ENCODE assay signal across 12 mouse cellular contexts in the genomic region with DNA sequence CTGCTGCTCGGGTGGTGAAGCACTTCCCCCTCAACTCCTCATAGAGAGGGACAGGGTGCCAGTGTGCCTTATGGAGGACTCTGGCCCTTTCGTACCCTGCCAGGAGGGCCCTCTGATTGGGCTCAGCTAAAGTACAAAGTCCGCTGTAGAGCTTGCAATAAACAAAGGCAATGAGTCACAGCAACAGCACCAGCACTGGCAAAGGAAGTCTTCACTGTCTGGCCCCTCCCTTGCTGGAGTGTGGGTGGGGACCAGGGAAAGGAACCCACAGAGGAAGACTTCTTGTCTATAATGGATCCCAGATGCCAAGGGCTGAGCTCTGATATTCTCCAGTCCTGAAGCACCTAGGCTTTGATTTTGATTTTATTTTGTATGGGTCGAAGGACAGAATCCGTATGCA.
DNase-seq lines count a peak whose midpoint lies in the region; ATAC-seq lines count a peak whose summit lies in the region.
"Had no signal": no experiment of that assay in that cellular context is flagged by ENCODE, and none has a peak within 500 bp of the region (broad histone marks: within the 10 kb centered on the region; RNA-seq: fewer than 3 reads in every experiment).

No protein-coding gene starts in this region.

- ATAC-seq in stomach, embryonic 15.5 days (ENCODE audit: insufficient read depth, low FRiP score, low read depth): peak; percentile 63
- no peak for ATAC-seq in forebrain, embryonic 11.5 days (replicated peaks; ENCODE audit: low FRiP score)
- ATAC-seq: CD4-positive, CD25-positive, alpha-beta regulatory T cell, adult 4 months; forebrain, embryonic 15.5 days had no signal

- H3K36me3 ChIP-seq in stomach, embryonic 15.5 days: no peaks in the 10 kb centered on the region
- H3K36me3 ChIP-seq in forebrain, embryonic 11.5 days (ENCODE audit: control insufficient read depth, insufficient read depth, low read length): no peaks in the 10 kb centered on the region
- H3K36me3 ChIP-seq: forebrain, embryonic 15.5 days had no signal

- 34% methylated on average over 5 of the region's 5 CpGs for WGBS in large intestine, adult 2 months
- 46% methylated on average over 5 of the region's 5 CpGs for WGBS in stomach, embryonic 15.5 days
- WGBS in forebrain, embryonic 11.5 days: 78% methylated on average over 5 of the region's 5 CpGs

- H3K9ac ChIP-seq in stomach, embryonic 15.5 days: no peak overlapping the region
- no peak overlapping the region for H3K9ac ChIP-seq in forebrain, embryonic 11.5 days (ENCODE audit: low read length)
- H3K9ac ChIP-seq: forebrain, embryonic 15.5 days had no signal

- H3K4me2 ChIP-seq in stomach, embryonic 15.5 days: no peak overlapping the region
- H3K4me2 ChIP-seq in forebrain, embryonic 11.5 days (ENCODE audit: low read depth, low read length, severe bottlenecking): no peak overlapping the region
- H3K4me2 ChIP-seq: forebrain, embryonic 15.5 days had no signal

- H3K9me3 ChIP-seq in stomach, embryonic 15.5 days: no peaks in the 10 kb centered on the region
- H3K9me3 ChIP-seq in forebrain, embryonic 11.5 days (ENCODE audit: control insufficient read depth, low read length): no peaks in the 10 kb centered on the region
- H3K9me3 ChIP-seq: forebrain, embryonic 15.5 days had no signal

- no peaks in the 10 kb centered on the region for H3K4me1 ChIP-seq in stomach, embryonic 15.5 days
- H3K4me1 ChIP-seq in forebrain, embryonic 11.5 days (replicated peaks; ENCODE audit: control insufficient read depth, insufficient read depth, low read length): no peaks in the 10 kb centered on the region
- H3K4me1 ChIP-seq: forebrain, embryonic 15.5 days had no signal

- peak; percentile 32 for DNase-seq in urinary bladder, postnatal 14 days (ENCODE audit: low spot score)
- no peak for DNase-seq in urinary bladder, postnatal 4 days (ENCODE audit: low spot score in 2 of 2)
- DNase-seq in gastrocnemius, postnatal 36 days: peak; percentile 22 to 34
- DNase-seq in large intestine, adult 2 months (ENCODE audit: low read depth, low spot score): peak; percentile 80
- DNase-seq in cerebellum, adult 11-12 months: no peak
- DNase-seq in right cerebral cortex, postnatal 36 days (ENCODE audit: low spot score in 2 of 2): no peak
- no peak for DNase-seq in forebrain, embryonic 11.5 days (ENCODE audit: low spot score)
- DNase-seq: cerebellum, postnatal 10 days; heart, postnatal 4 days had no signal

- H3K4me3 ChIP-seq in stomach, embryonic 15.5 days (replicated peaks): no peak overlapping the region
- H3K4me3 ChIP-seq in forebrain, embryonic 11.5 days (ENCODE audit: low read depth, low read length): no peak overlapping the region
- H3K4me3 ChIP-seq: forebrain, embryonic 15.5 days had no signal

- H3K27me3 ChIP-seq in stomach, embryonic 15.5 days (replicated peaks): no peaks in the 10 kb centered on the region
- no peaks in the 10 kb centered on the region for H3K27me3 ChIP-seq in forebrain, embryonic 11.5 days (ENCODE audit: control insufficient read depth, insufficient read depth, low read length)
- H3K27me3 ChIP-seq: forebrain, embryonic 15.5 days had no signal

- no peak overlapping the region for H3K27ac ChIP-seq in stomach, embryonic 15.5 days
- H3K27ac ChIP-seq in forebrain, embryonic 11.5 days (ENCODE audit: low read depth, low read length): no peak overlapping the region
- H3K27ac ChIP-seq: forebrain, embryonic 15.5 days had no signal

- intact Hi-C loops in gastrocnemius, postnatal 36 days (cut with DNase I): no loop called here

Comparison
In these comparisons a context has a peak if more than half of its experiments do, and no peak if none do; other contexts are left out.
1. DNase-seq: peak in urinary bladder, postnatal 14 days (single experiment), gastrocnemius, postnatal 36 days (2 of 2) and large intestine, adult 2 months (single experiment); none in urinary bladder, postnatal 4 days (0 of 2), cerebellum, adult 11-12 months (single experiment), right cerebral cortex, postnatal 36 days (0 of 2) and forebrain, embryonic 11.5 days (single experiment).